Mouse (Mus musculus) urinary bladder, postnatal 36 days (tissue): ENCODE measurements around the gene Vamp4.

Source experiments
- DNase-seq, 2 experiments: peaks; one replicate each; pipeline ENCODE4 v3.0.0; 2022; ENCODE audit warnings: low spot score in 2 of 2, mixed read lengths in 1 of 2

The Vamp4 gene

DNA sequence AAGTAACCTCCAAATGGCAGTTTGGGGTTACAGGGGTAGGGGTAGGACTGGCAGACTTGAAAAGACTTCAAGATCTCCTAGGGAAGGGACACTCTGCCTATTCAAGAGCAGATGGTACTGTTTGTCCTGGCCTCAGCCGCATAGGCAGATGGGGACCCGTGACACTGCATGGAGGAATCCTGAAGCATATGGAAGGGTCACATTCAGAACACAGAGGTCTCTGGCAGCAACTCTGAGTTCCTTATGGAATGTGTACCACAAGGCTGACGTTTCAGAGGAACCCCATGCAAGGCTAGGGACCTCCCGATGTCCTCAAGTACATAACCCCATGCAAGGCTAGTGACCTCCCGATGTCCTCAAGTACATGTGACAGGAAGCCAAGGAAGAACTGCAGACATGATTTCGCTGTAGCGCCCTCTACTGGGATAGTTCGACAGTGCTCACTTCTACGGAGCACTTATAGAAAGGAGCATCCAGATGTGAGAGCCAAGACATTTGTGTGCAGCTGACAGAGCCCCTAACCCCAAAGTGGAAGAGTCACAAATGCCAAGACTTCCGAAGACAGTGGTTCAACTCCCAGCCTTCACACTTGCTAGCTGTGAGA is 75.9 kb downstream of the Vamp4 start:
- DNase-seq: no peak

DNA sequence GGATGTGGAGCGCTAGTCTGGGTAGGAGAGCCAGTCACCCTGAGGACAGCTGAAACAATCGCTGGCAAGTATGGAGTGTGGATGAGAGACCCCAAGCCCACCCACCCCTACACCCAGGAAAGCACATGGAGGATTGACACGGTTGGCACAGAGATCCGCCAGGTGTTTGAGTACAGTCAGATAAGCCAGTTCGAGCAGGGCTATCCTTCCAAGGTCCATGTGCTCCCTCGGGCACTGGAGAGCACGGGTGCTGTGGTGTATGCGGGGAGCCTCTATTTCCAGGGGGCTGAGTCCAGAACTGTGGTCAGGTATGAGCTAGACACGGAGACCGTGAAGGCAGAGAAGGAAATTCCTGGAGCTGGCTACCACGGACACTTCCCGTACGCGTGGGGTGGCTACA is 78.1 kb downstream of the Vamp4 start:
- DNase-seq: no peak
